Mouse (Mus musculus) neural tube, embryonic 14.5 days (tissue): ENCODE measurements around the gene Polr1c. TPM values are rescaled to one million over a fixed set of nuclear protein-coding genes. Genes with fewer than 3 reads are reported as not detected.

ENCODE experiments used
- ATAC-seq: fragments of 200-750 bp; cut with Nextera tagmentation; 2 replicates; pipeline ENCODE4 v1.8.0; 2017; ENCODE audit warnings: low read depth, mild to moderate bottlenecking, moderate TSS enrichment, moderate library complexity
- H3K27ac ChIP-seq: fragments of 300-500 bp; sonication (generic); 2 replicates; pipeline ENCODE4 v1.5.1; 2014; ENCODE audit warnings: low read depth, mild to moderate bottlenecking, control low read depth, low read length, moderate library complexity, mixed read lengths
- H3K27me3 ChIP-seq: fragments of 300-500 bp; sonication (generic); 2 replicates; pipeline ENCODE4 v1.6.1; 2014; ENCODE audit warnings: low read length; ENCODE audit not compliant: control insufficient read depth, insufficient read depth
- H3K36me3 ChIP-seq: fragments of 300-500 bp; sonication (generic); 2 replicates; pipeline ENCODE4 v1.6.1; 2014; ENCODE audit warnings: low read length, mixed read lengths; ENCODE audit not compliant: control insufficient read depth, insufficient read depth
- H3K4me1 ChIP-seq: fragments of 300-500 bp; sonication (generic); 2 replicates; pipeline ENCODE4 v1.6.1; 2014; ENCODE audit warnings: low read length; ENCODE audit not compliant: control insufficient read depth, insufficient read depth
- H3K4me2 ChIP-seq: fragments of 300-500 bp; sonication (generic); 2 replicates; pipeline ENCODE4 v1.6.1; 2014; ENCODE audit warnings: mild to moderate bottlenecking, low read depth, low read length, control low read depth
- H3K4me3 ChIP-seq: fragments of 300-500 bp; sonication (generic); 2 replicates; pipeline ENCODE4 v1.5.1; 2014; ENCODE audit warnings: low read depth, low read length, control low read depth, mixed read lengths
- H3K9ac ChIP-seq: fragments of 300-500 bp; sonication (generic); replicated peaks from 2 replicates; pipeline ENCODE4 v1.6.1; 2014; ENCODE audit warnings: low read depth, mild to moderate bottlenecking, control low read depth, low read length, mixed read lengths
- H3K9me3 ChIP-seq: fragments of 300-500 bp; sonication (generic); 2 replicates; pipeline ENCODE4 v1.6.1; 2016; ENCODE audit warnings: low read length; ENCODE audit not compliant: control insufficient read depth
- WGBS: fragments of 180-500 bp; shearing (Covaris S2); extraction: QIAGEN DNeasy Blood & Tissue Kit; methylation state at CpG from one replicate; pipeline ENCODE4 v1.1.7; 2014; 5-methylcytosine and 5-hydroxymethylcytosine counted together
- microRNA counts: library from miRNA; unstranded; fragments of <30 nt; microRNA quantifications from one replicate; lab custom pipeline; 2016
- microRNA-seq: library from miRNA; unstranded; fragments of <30 nt; microRNA quantifications from one replicate; pipeline ENCODE4, GENCODE M21; 2016
- polyA plus RNA-seq: library from polyadenylated mRNA; unstranded; fragments of >200 nt; fragmentation: Nextera tagmentation; extraction: Ambion mirVana; gene quantifications from 2 replicates; pipeline ENCODE4 v1.2.1, GENCODE M21; 2014

Polr1c gene
- polyA plus RNA-seq, 1 experiment from 2014 or later: 80.4 TPM

DNA sequence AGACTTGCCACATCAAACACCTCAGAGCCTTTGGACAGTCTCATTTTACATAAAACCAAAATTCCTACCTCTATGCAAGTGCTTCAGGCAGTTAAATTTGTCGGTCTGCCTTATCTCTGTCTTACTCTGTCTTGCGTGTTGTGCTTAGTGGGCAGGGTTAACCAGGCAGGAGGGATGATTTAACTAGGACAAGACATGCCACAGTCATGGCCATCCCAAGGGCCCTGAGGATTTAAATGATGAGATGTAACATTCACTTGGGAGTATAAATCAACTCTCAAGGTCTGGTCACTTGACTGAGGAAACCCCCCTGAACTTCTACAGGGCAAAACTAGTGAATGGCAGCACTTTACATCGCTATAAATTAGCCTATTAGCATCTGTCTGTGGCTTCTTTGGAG lies 26.3 kb downstream of the Polr1c start:
- Histone ChIP-seq H3K36me3 (peaks cover 88% of the 10 kb centered on the region), H3K9me3 (no peaks in the 10 kb centered on the region), H3K4me3 (no peak overlapping the region), H3K4me2 (no peak overlapping the region), H3K4me1 (no peaks in the 10 kb centered on the region), H3K27ac (no peak overlapping the region), H3K9ac (no peak overlapping the region), H3K27me3 (no peaks in the 10 kb centered on the region)
- WGBS: 91% methylated on average over 3 of the region's 3 CpGs
- no peak for ATAC-seq

DNA sequence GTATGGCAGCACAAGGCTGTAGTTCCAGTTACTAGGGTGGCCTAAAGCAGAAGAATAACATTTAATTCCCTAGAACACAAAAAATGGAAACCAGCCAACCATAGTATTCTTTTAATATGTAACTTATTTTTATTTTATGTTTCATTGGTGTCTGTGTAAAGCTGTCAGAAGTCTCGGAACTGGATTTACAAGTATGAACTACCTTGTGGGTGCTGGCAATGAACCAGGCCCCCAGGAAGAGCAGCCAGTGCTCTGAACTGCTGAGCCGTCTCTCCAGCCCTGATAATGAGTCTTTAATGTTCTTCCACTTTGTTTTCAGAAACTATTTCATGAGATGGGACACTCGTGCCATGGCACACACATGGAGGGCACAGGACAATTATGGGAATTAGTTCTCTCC lies 37.3 kb downstream of the Polr1c start:
- 94% methylated on average over 3 of the region's 3 CpGs for WGBS
- no peak overlapping the region for H3K4me2 ChIP-seq

DNA sequence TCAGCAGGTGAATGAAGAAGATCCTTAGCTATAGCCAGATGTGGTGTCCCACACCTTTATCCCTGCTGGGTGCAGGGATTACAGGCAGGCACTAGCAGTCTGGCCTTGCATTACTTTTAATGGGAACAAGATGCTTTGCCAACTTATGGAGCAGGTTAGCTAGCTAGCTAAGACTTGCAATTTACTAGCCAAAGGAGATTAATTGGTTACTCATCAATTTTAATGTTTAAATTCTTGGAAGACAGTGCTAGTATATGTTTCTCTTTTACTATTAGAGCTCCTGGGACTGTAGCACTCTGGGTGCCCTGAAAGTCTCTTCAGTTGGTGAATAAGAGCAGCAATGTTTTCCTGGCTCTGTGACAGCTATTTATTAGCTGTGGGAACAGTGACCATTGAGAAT lies 41.2 kb downstream of the Polr1c start:
- no peak overlapping the region for H3K9ac ChIP-seq
- peaks cover 36% of the 10 kb centered on the region for H3K36me3 ChIP-seq

More for the DNA sequence above, 37.3 kb downstream of the Polr1c start:
- no peak overlapping the region for H3K9ac ChIP-seq
- H3K27ac ChIP-seq: no peak overlapping the region
- ATAC-seq: no peak
- H3K9me3 ChIP-seq: no peaks in the 10 kb centered on the region
- H3K4me3 ChIP-seq: no peak overlapping the region
- no peaks in the 10 kb centered on the region for H3K27me3 ChIP-seq
- peaks cover 62% of the 10 kb centered on the region for H3K36me3 ChIP-seq
- no peaks in the 10 kb centered on the region for H3K4me1 ChIP-seq

DNA sequence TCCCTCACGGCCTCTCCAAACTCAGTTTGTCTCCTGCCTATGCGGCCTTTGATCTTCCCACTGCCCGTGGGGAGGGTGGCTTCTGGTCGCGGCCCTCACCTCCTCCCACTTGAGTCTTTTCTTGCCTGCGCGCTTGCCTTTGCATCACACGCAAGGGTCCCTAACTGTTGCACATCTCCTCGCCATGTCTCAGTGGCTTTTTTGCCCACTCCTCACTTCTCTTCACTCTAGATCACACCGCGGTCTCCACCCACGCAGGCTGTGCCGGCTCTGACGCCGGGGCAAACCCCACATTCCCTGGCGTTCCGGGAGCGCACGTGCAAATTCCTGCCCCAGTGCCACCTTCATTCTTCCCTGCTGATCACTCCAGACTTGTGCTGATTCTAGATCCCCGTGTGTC lies 44.8 kb downstream of the Polr1c start:
- peak overlapping the region; percentile 75 for H3K27ac ChIP-seq
- H3K4me2 ChIP-seq: peak overlapping the region; percentile 95
- peaks cover 17% of the 10 kb centered on the region for H3K36me3 ChIP-seq
- no peaks in the 10 kb centered on the region for H3K27me3 ChIP-seq
- no peak; the same call in 1 of the 2 replicates for ATAC-seq
- H3K4me1 ChIP-seq: peaks cover 15% of the 10 kb centered on the region
- H3K9ac ChIP-seq: peak overlapping the region; percentile 76
- peak overlapping the region; percentile 87 for H3K4me3 ChIP-seq
- no peaks in the 10 kb centered on the region for H3K9me3 ChIP-seq
- under 1% methylated on average over 20 of the region's 20 CpGs for WGBS

More for the DNA sequence above, 41.2 kb downstream of the Polr1c start:
- ATAC-seq: no peak
- no peaks in the 10 kb centered on the region for H3K27me3 ChIP-seq
- H3K27ac ChIP-seq: no peak overlapping the region
- no peaks in the 10 kb centered on the region for H3K9me3 ChIP-seq
- no peak overlapping the region for H3K4me2 ChIP-seq
- H3K4me3 ChIP-seq: no peak overlapping the region
- H3K4me1 ChIP-seq: peaks cover 12% of the 10 kb centered on the region

DNA sequence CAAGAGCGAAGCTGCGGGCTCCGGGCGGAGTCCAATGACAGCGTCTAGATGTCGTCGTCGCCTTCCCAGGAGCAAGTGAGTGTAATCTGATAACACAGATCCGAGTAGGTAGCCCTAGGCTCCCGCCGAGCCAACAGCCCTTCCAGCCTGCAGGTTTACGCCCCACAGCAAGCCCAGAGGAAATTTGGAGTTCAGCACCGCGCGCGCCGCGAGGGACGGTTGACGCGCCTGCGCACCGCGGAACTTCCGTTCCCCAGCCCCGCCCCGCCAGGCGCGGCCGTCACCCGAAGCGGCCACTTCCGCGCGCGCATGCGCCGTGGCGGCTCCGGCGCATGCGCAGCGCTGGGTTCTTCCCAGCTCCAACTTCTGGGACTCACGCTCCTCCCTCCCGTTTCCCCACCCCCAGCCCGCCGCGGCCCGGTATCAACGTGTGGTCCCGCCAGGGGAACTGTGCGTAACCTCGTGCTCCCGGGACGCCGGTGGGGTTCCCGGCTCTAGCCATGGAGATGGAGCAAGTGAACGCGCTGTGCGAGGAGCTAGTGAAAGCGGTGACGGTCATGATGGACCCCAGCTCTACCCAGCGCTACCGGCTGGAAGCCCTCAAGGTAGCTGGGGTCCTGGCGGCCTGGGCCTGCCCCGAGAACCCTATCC lies 45.3 kb downstream of the Polr1c start, which contains the start of the genes Polh and Xpo5:
TSS of gene Polh (minus strand) at position 225 of the 651 bp plus-strand sequence.
TSS of gene Xpo5 (plus strand) at position 362 of the 651 bp plus-strand sequence.
- Histone ChIP-seq H3K27ac (peak within 1 kb of the TSS; percentile 75), H3K4me1 (peaks cover 15% of the 10 kb centered on the region), H3K9ac (peak within 1 kb of the TSS; percentile 76), H3K4me2 (peak within 1 kb of the TSS; percentile 95), H3K4me3 (peak within 1 kb of the TSS; percentile 87), H3K27me3 (no peaks in the 10 kb centered on the region), H3K36me3 (peaks cover 18% of the 10 kb centered on the region), H3K9me3 (no peaks in the 10 kb centered on the region)
- under 1% methylated on average over 65 of the region's 66 CpGs for whole genome bisulfite sequencing
- ATAC-seq: peak; percentile 96

DNA sequence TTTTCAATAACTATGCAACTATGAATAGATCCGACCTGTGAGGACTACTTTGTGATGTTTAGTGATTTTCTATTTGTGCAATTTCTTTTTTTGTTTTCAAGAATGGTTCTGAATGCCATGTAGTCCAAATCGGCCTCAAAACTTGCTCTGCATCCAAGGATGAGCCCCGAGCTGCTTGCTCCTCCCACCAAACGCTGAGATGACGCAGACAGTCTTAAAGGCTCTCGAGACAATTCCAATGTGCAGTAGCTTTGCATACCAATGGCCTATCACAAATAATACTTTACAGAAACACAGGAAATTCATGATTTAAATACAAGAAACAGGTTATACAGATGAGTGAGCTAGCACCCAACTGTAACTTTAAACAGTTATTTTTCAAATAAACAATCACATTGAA lies 46.7 kb downstream of the Polr1c start:
- ATAC-seq: no peak
- Histone ChIP-seq H3K9me3 (no peaks in the 10 kb centered on the region), H3K4me3 (peak overlapping the region; percentile 87; the same call in 1 of the 2 replicates), H3K27me3 (no peaks in the 10 kb centered on the region), H3K27ac (no peak overlapping the region), H3K4me2 (peak overlapping the region; percentile 87), H3K9ac (no peak overlapping the region; the same call in 1 of the 2 replicates), H3K4me1 (peaks cover 15% of the 10 kb centered on the region), H3K36me3 (peaks cover 20% of the 10 kb centered on the region)
- 70% methylated on average over 6 of the region's 6 CpGs for WGBS

MicroRNAs within 50 kb of the gene (microRNA counts, 519-probe panel; counts per million panel counts)
- microRNA mmu-miR-693-3p (lab: Ali Mortazavi, UCI) (not detected), microRNA mmu-miR-693-5p (lab: Ali Mortazavi, UCI) (not detected)

Small RNAs within 50 kb of the gene (microRNA-seq; reads per million reads assigned to microRNA genes)
- not detected for gene Mir693

Other genes with a start within 250 kb of the Polr1c start
- gene Vegfa, start 215.7 kb downstream of the Polr1c start, polyA plus RNA-seq: 4.7 and 5.0 TPM in 2 replicates
- 143 and 152 TPM in 2 replicates for gene Mrps18a, start 137.1 kb downstream of the Polr1c start, polyA plus RNA-seq
- gene Rsph9, start 103.8 kb downstream of the Polr1c start, polyA plus RNA-seq: 30.9 and 46.7 TPM in 2 replicates
- 21.4 and 24.9 TPM in 2 replicates for gene Mad2l1bp, start 94.5 kb downstream of the Polr1c start, polyA plus RNA-seq
- 28.1 and 31.3 TPM in 2 replicates for gene Gtpbp2, start 87.0 kb downstream of the Polr1c start, polyA plus RNA-seq
- gene Polh, start 45.4 kb downstream of the Polr1c start, polyA plus RNA-seq: 7.8 and 8.4 TPM in 2 replicates
- 40.5 and 49.4 TPM in 2 replicates for gene Xpo5, start 45.3 kb downstream of the Polr1c start, polyA plus RNA-seq
- gene Yipf3, start within 50 bp of the Polr1c start, polyA plus RNA-seq: 91.5 and 101 TPM in 2 replicates
- 9.1 and 10.1 TPM in 2 replicates for gene Lrrc73, start 5.5 kb upstream of the Polr1c start, polyA plus RNA-seq
- gene Tjap1, start 35.0 kb upstream of the Polr1c start, polyA plus RNA-seq: 21.8 and 24.7 TPM in 2 replicates
- 13.8 and 18.8 TPM in 2 replicates for gene Dlk2, start 49.4 kb upstream of the Polr1c start, polyA plus RNA-seq
- gene Abcc10, start 80.3 kb upstream of the Polr1c start, polyA plus RNA-seq: 9.3 and 9.9 TPM in 2 replicates
- gene Zfp318, start 135.7 kb upstream of the Polr1c start, polyA plus RNA-seq: 30.0 and 32.5 TPM in 2 replicates
- 2.2 and 2.4 TPM in 2 replicates for gene Crip3, start 180.9 kb upstream of the Polr1c start, polyA plus RNA-seq
- not detected in 2 replicates for gene Slc22a7, start 190.4 kb upstream of the Polr1c start, polyA plus RNA-seq
- 6.3 and 7.0 TPM in 2 replicates for gene Ttbk1, start 239.6 kb upstream of the Polr1c start, polyA plus RNA-seq
- gene Dnph1, start 248.7 kb upstream of the Polr1c start, polyA plus RNA-seq: 11.8 and 12.5 TPM in 2 replicates